Mouse (Mus musculus) kidney, postnatal 25 days (tissue): ENCODE results near the gene Gstp1.
"Not testable (repeated sequence)": the region's sequence is repeated elsewhere in the genome, so short reads cannot be mapped to it uniquely, and the experiment has no call there.

Source experiments
- DNase-seq, 2 experiments: peaks; one replicate each; pipeline ENCODE4 v3.0.0; 2021; ENCODE audit warnings: mixed read lengths in 2 of 2

Gstp1 gene

GRCm38 (mm10) chr19:4060044-4060898 is 22.5 kb upstream of the Gstp1 start:
- not testable (repeated sequence) for DNase-seq

GRCm38 (mm10) chr19:4059069-4059740 is 21.4 kb upstream of the Gstp1 start, which contains the start of gene Gstp3:
TSS of gene Gstp3 (minus strand) at chr19:4059569.
- peak in 1 of 2 experiments; percentile 34 for DNase-seq

GRCm38 (mm10) chr19:4058581-4058980 is 20.8 kb upstream of the Gstp1 start:
- DNase-seq, result no peak

- no peak for DNase-seq
These were observed 20.2 kb upstream of the Gstp1 start for GRCm38 (mm10) chr19:4057962-4058361.

GRCm38 (mm10) chr19:4057389-4057788 is 19.6 kb upstream of the Gstp1 start:
- DNase-seq, result no peak

- DNase-seq, result peak in 1 of 2 experiments; percentile 58
These were observed 18.9 kb upstream of the Gstp1 start for GRCm38 (mm10) chr19:4056727-4057126.

- DNase-seq, result peak; percentile 45 to 63
These were observed 18.3 kb upstream of the Gstp1 start for GRCm38 (mm10) chr19:4055947-4056693.

GRCm38 (mm10) chr19:4055216-4055946 is 17.6 kb upstream of the Gstp1 start:
- DNase-seq, result peak; percentile 82 to 85

GRCm38 (mm10) chr19:4054613-4055012 is 16.8 kb upstream of the Gstp1 start:
- DNase-seq, result no peak

GRCm38 (mm10) chr19:4052516-4053030 is 14.8 kb upstream of the Gstp1 start:
- no peak for DNase-seq

- peak; percentile 76 to 90 for DNase-seq
These were observed 14.1 kb upstream of the Gstp1 start for GRCm38 (mm10) chr19:4051741-4052515.

- DNase-seq, result peak in 1 of 2 experiments; percentile 36
These were observed 13.2 kb upstream of the Gstp1 start for GRCm38 (mm10) chr19:4051016-4051415.

- not testable (repeated sequence) for DNase-seq
These were observed 11.3 kb upstream of the Gstp1 start for GRCm38 (mm10) chr19:4049069-4049468.

- DNase-seq, result peak; percentile 81 to 96
These were observed 10.1 kb upstream of the Gstp1 start for GRCm38 (mm10) chr19:4047859-4048258.

- peak in 1 of 2 experiments; percentile 30 for DNase-seq
These were observed 9.1 kb upstream of the Gstp1 start for GRCm38 (mm10) chr19:4046866-4047254.

- peak; percentile 88 to 89 for DNase-seq
These were observed 8.4 kb upstream of the Gstp1 start, which contains the start of gene Gstp2 for GRCm38 (mm10) chr19:4045966-4046865. TSS of gene Gstp2 (minus strand) at chr19:4046023.

- DNase-seq, result not testable (repeated sequence)
These were observed 6.3 kb upstream of the Gstp1 start for GRCm38 (mm10) chr19:4044109-4044508.

GRCm38 (mm10) chr19:4042124-4042523 is 4.3 kb upstream of the Gstp1 start:
- peak; percentile 32 to 68 for DNase-seq

- DNase-seq, result not testable (repeated sequence)
These were observed 3.7 kb upstream of the Gstp1 start for GRCm38 (mm10) chr19:4041500-4041899.

GRCm38 (mm10) chr19:4040941-4041340 is 3.2 kb upstream of the Gstp1 start:
- DNase-seq, result not testable (repeated sequence)
